Mouse (Mus musculus) E14TG2a.4 (cell line): ENCODE results near the gene Lef1.
A peak's percentile ranks its signal among the peaks of the same experiment; 100 is the strongest.

ENCODE experiments used
- H3K27me3 ChIP-seq: 2 replicates; pipeline ENCODE4 v1.6.1; 2014; ENCODE audit warnings: low read length, control low read depth; ENCODE audit not compliant: insufficient read depth
- H3K36me3 ChIP-seq: 2 replicates; pipeline ENCODE4 v1.6.1; 2014; ENCODE audit warnings: low read length, control low read depth; ENCODE audit not compliant: insufficient read depth
- H3K4me1 ChIP-seq: replicated peaks from 2 replicates; pipeline ENCODE4 v1.6.1; 2014; ENCODE audit warnings: low read depth, low read length, control low read depth
- H3K4me3 ChIP-seq: replicated peaks from 2 replicates; pipeline ENCODE4 v1.5.1; 2014; ENCODE audit warnings: mild to moderate bottlenecking, low read length
- H3K9me3 ChIP-seq: 2 replicates; pipeline ENCODE4 v1.6.1; 2014; ENCODE audit warnings: low read length, control low read depth
- CTCF ChIP-seq: conservative IDR thresholded peaks from 2 replicates; pipeline ENCODE4 v1.5.1; 2014; ENCODE audit warnings: low read length
- NANOG ChIP-seq: IDR thresholded peaks from 2 replicates; pipeline ENCODE4 v1.6.1; 2014; ENCODE audit warnings: borderline replicate concordance, low read length, mixed read lengths
- POU5F1 ChIP-seq: IDR thresholded peaks from 2 replicates; pipeline ENCODE4 v1.6.1; 2014; ENCODE audit warnings: low read length, borderline replicate concordance

The Lef1 gene

GRCm38 (mm10) chr3:131214060-131214658 lies 103.9 kb downstream of the Lef1 start:
- H3K36me3 ChIP-seq: peaks cover 32% of the 10 kb centered on the region
- no peaks in the 10 kb centered on the region for H3K9me3 ChIP-seq
- no peaks in the 10 kb centered on the region for H3K27me3 ChIP-seq
- H3K4me1 ChIP-seq: peaks cover 25% of the 10 kb centered on the region
- no peak overlapping the region for H3K4me3 ChIP-seq
- TF ChIP-seq NANOG (no peak), CTCF (no peak), POU5F1 (no peak)

- Histone ChIP-seq H3K36me3 (peaks cover 32% of the 10 kb centered on the region), H3K4me3 (no peak overlapping the region), H3K4me1 (peaks cover 32% of the 10 kb centered on the region), H3K9me3 (no peaks in the 10 kb centered on the region), H3K27me3 (no peaks in the 10 kb centered on the region)
- TF ChIP-seq CTCF (peak; percentile 92), POU5F1 (no peak)
Measured at GRCm38 (mm10) chr3:131214841-131215240, 104.6 kb downstream of the Lef1 start.

- H3K27me3 ChIP-seq: 0 out of 2 replicates have a peak, but pooled peaks cover 3% of the 10 kb centered on the region
- peaks cover 40% of the 10 kb centered on the region for H3K4me1 ChIP-seq
- no peaks in the 10 kb centered on the region for H3K9me3 ChIP-seq
- peak overlapping the region; percentile 50 for H3K4me3 ChIP-seq
- TF ChIP-seq CTCF: no peak
- TF ChIP-seq NANOG: no peak
- no peak for TF ChIP-seq POU5F1
- H3K36me3 ChIP-seq: peaks cover 56% of the 10 kb centered on the region
Measured at GRCm38 (mm10) chr3:131218636-131219390, 108.5 kb downstream of the Lef1 start.

GRCm38 (mm10) chr3:131228083-131228482 lies 117.8 kb downstream of the Lef1 start:
- Histone ChIP-seq H3K27me3 (no peaks in the 10 kb centered on the region), H3K4me1 (peaks cover 5% of the 10 kb centered on the region; the same call in 1 of the 2 replicates), H3K4me3 (no peak overlapping the region)

GRCm38 (mm10) chr3:131237061-131237460 lies 126.8 kb downstream of the Lef1 start:
- H3K4me1 ChIP-seq: peaks cover 13% of the 10 kb centered on the region
- TF ChIP-seq NANOG (no peak), POU5F1 (no peak), CTCF (no peak)
- H3K36me3 ChIP-seq: peaks cover 81% of the 10 kb centered on the region
- H3K4me3 ChIP-seq: no peak overlapping the region
- H3K9me3 ChIP-seq: no peaks in the 10 kb centered on the region
- H3K27me3 ChIP-seq: no peaks in the 10 kb centered on the region

More at GRCm38 (mm10) chr3:131228083-131228482, 117.8 kb downstream of the Lef1 start:
- peaks cover 51% of the 10 kb centered on the region for H3K36me3 ChIP-seq
- no peaks in the 10 kb centered on the region for H3K9me3 ChIP-seq
- TF ChIP-seq POU5F1 (no peak), CTCF (peak; percentile 98)

GRCm38 (mm10) chr3:131237785-131238633 lies 127.7 kb downstream of the Lef1 start:
- H3K4me3 ChIP-seq: no peak overlapping the region
- H3K36me3 ChIP-seq: peaks cover 81% of the 10 kb centered on the region
- H3K9me3 ChIP-seq: no peaks in the 10 kb centered on the region
- TF ChIP-seq CTCF (peak; percentile 62), POU5F1 (no peak)
- H3K4me1 ChIP-seq: peaks cover 19% of the 10 kb centered on the region
- no peaks in the 10 kb centered on the region for H3K27me3 ChIP-seq

- TF ChIP-seq POU5F1: no peak
- no peak for TF ChIP-seq NANOG
- TF ChIP-seq CTCF: peak; percentile 75
- Histone ChIP-seq H3K4me1 (peaks cover 62% of the 10 kb centered on the region), H3K9me3 (no peaks in the 10 kb centered on the region), H3K4me3 (no peak overlapping the region), H3K27me3 (no peaks in the 10 kb centered on the region), H3K36me3 (peaks cover 93% of the 10 kb centered on the region)
Measured at GRCm38 (mm10) chr3:131245766-131246578, 135.7 kb downstream of the Lef1 start.

- TF ChIP-seq NANOG: no peak
- no peak for TF ChIP-seq CTCF
- no peak for TF ChIP-seq POU5F1
- Histone ChIP-seq H3K36me3 (peaks cover 92% of the 10 kb centered on the region), H3K4me1 (peaks cover 69% of the 10 kb centered on the region), H3K27me3 (no peaks in the 10 kb centered on the region), H3K4me3 (no peak overlapping the region), H3K9me3 (no peaks in the 10 kb centered on the region)
Measured at GRCm38 (mm10) chr3:131246579-131247046, 136.3 kb downstream of the Lef1 start.
